Mouse (Mus musculus) lung, postnatal 25 days (tissue): ENCODE measurements around the gene Akt3.

Experiments
- DNase-seq: peaks from one replicate; pipeline ENCODE4 v3.0.0; 2022; ENCODE audit warnings: low spot score

Akt3 gene

DNA sequence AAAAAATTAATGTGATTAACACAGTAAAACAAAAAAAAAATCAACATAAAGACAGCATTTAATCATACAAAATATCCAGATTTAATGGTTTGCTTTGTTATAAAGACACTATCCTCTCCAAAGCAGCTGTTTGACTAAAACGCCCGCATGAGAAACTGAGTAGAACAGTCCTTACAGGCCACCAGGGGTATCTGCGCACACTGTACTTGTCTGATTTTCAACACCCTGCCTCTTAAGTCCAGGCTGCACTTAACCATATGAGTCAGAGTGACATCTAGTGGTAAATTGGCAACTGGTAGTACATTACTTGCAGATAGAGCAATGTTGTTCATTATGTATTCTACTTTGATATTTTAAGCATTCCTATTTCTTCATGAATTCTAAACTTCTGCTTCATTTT, 69.3 kb downstream of the Akt3 start:
- DNase-seq = peak; percentile 66

DNA sequence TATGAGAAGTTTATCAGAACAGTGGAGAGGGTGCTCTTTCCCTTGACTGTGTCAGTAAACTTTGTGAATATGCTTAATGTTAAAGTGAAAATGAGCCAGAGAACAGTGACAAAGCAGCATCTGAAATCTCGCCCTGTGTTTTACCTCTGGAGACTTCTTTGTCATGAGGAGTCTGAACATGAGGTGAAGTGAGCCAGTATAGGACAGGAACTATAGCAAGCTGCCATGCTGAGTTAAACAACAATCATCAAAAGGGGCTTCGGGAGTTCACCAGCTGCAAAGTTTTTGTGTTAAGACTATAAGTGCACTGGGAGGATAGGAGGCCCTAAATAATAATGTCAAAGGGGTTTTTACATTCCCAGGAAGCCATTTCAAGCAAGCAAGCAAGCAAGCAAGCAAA, 71.3 kb downstream of the Akt3 start:
- DNase-seq = no peak

DNA sequence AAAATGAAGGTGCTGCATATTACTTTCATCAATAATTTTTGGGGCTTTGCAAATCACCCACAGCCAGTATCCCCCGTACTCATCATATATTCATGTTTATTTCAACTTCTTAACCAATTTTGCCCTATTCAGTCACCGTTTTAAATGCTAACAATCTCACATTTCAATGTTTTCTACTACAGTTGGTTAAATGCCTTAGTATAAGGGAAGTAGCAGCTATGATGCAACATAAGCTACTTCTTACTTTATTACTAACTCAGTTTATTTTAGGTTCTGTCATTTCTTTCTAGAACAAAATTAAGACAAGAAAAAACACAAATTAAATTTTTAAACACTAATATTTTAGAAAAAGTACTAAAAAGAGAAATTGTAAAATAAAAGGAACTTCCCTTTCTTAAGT, 78.4 kb downstream of the Akt3 start:
- DNase-seq = no peak

DNA sequence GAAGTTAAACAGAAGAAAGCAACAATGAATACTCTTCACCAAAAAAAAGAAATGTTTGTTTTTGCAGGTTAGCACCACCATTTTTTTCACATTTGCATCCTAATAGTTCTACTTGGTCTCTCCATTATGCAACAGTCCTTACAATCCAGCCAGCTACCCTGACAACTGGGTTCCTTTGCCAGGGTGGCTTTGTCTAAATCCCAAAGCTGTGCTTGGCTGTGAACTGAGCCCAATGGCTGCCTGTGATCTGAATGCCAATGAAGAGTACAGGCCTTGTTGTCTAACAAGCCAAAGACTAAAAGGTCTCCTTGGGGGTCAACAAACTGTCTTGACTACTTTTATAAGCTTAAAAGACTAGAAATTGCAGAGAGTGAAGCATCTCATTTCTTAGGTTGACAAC, 82.6 kb downstream of the Akt3 start:
- no peak for DNase-seq

DNA sequence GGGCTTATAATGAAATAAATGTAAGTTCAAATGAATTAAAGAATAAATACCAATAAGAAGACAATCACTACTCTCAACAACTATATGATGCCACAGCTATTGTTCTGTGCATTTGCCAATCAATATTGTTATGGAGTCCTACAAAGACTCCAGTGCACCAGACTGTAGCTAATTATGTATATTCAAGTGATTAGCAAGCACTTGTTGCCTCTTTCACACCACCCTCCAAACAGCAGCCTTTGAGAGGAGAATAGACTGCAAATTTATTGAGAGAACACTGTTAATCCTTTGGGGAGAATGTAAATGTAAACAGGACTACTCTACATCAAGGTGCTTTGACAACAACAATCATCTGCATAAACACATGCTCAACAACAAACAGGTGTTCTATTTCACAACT, 86.7 kb downstream of the Akt3 start:
- DNase-seq = no peak

DNA sequence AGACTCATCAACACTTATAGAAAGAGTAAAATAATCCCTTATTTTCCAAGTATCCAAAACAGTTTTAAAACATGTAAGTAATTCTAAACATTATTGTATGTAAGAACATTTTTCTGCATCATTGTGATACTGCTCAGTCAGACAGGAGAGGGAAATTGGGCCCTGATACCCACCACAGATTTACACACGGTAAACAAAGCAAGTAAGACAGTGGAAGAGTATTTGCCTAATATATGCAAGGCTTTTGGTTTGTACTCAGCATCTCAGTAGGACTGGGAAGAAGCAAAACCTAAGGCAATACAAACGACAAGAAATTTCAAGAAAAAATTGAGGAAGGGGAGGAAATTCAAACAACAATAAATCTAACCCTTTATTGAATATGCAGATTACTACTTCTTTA, 92.2 kb downstream of the Akt3 start:
- DNase-seq = no peak

DNA sequence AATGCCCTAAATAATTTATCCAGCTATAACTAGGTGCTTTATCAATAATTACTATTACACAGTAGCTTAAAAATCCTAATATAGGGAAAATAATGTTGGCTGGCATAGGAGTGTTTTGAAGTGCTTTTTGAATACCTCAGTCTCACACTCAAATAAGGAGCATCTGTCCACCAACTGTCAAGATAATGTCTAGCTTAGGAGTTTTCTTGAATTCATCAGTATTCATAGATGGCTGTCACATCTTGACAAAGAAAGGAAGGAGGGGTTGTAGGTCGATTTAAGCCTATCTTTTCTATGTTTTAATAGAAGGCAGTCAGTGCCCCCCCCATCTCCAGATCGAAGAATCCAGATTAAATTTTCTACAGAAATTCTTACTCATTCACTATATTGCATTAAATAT, 92.7 kb downstream of the Akt3 start:
- no peak for DNase-seq

DNA sequence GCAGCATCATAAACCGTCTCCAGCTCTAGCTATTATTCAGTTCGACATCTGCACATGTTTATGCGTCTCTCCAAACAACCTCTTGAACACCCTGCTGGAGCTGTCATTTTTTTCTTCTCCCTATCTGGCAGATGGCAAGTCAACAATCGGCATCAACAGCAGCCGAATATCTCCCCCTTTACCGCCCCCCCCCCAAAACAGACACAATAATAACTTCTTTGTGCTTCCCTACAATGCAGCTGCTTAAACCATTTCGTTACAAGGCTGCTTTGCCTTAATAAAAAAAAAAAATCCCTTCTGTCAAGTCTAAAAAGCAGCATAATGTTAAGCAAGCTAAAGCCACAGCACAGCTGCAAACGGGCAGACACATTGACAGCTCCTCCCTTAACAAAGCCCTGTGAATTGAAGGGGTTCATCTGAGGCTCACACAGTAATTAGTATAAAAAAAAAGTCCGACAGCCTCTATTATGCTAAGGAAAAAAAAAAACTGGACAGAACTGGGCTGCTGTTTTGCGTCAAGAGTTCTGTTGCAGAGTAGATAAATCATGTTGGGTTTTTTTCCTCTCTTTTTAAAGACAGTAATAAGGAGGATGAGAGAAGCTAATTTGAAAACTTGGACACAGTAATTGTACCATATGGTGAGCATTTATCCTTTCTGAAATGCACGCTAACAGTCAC, 107.5 kb downstream of the Akt3 start:
- DNase-seq = no peak

DNA sequence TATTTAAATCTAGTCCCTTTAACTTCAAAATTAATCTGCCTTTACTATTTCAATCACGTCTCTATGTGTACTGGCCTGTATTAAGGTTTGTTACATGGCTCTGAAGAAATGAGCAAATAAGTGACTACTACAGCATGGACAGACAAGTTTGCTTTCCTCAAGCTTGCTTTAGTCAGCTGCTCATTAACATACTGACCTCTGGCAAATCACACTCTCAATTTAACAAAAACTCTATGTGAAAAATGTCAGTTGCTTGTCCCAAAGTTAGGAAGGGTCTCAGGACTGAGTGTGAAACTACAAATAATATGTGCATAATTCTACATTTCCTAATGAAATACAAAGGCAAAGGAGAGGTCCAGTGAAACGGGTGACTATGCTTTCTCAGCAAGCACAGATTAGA, 109.3 kb downstream of the Akt3 start:
- DNase-seq = no peak

DNA sequence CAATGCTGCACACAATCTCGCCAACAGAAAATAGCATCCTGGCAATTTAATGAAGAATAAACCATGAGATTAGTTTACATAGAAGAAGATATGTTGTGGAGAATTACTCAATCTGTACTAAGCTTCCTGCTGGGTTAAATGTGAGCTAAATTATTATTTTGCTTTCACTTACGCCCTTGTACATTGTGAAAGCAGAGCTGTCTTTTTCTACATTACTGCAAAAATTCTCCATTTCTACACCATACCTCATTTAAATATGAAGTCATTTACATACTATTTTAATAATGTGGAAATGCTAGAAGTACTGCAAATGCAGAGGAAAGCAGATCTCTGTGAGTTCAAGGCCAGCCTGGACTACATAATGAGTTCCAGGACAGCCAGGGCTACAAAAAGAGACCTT, 116.5 kb downstream of the Akt3 start:
- DNase-seq = no peak

DNA sequence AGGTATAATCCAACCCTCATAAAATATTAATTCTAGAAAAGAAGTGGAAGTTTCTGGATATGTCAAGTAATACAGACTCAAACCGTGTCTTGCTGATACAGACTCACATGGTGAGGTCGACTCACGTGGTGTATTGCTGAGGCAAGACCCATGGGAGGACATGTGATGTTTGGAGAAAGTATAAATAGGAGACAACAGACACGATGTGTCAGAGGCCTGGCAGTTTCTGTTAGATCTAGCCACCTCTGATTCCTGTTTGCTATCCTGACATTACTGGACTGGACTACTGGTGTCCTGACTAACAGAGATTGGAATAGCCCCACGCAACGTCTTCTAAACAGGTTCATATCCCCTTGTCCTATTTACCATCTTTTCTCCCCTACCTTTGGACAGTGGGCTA, 118.4 kb downstream of the Akt3 start:
- DNase-seq = no peak

DNA sequence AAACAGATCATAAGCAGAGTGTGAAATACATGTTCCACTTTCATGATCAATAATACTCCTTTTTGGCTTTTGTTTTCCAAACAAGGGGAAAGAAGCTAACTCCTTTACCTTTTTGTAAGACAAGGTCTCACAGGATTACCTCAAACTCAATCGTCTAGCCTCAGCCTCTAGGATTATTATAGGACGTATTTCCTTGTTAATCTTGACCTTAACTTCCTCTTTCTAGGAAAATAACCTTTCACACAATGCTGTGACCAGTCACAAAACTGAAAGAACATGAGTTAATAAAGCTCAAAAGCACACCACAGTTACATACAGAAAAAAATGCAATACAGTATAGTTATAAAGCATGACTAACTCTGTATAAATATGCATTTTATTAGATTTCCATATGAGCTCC, 126.5 kb downstream of the Akt3 start:
- no peak for DNase-seq

DNA sequence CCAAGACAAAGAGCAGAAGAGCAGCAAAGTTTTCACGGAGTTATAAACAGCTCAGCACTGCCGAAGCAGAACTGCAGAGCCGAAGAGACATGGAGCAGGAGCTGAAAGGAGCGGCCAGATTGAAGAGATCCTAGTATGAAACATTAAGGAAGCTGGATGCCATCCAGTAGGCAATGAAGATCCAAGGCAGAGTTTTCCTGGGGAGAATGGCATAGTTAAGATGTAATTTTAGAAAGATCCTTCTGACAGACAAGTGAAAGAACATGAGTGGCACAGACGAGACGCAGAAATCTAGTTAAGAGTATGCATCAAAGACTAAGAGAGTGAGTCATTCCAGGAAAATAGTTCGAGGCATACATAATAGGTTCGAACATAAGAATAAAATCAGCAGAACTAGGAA, 131.3 kb downstream of the Akt3 start:
- DNase-seq = no peak

DNA sequence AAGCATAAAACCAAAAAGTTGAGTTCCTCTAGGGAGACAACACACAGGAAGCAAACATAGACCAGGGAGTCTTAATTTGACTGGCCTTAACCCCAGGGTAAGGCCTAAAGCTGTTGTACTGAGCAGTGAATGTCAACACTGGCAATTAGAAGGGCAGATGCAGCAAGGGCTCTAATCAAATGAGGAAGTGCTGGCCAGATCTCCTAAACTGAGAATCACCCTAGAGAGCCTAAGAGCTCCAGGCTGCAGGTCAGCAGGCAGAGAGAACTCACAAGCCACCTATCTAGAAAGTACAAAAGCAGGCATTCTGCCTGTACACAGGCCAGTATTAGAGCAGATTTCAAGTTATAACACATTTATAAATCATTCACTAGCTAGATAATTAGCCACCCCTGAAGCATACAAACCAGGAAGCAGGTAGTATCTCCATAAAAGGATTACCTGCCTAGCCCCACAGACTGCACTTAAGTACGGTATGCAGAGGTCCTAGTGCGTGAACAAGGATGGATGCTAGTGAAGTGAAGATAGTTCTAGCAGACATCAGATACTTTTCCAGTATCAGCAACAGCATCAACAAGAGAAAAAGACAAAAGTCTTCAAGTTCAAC, 147.2 kb downstream of the Akt3 start:
- no peak for DNase-seq

DNA sequence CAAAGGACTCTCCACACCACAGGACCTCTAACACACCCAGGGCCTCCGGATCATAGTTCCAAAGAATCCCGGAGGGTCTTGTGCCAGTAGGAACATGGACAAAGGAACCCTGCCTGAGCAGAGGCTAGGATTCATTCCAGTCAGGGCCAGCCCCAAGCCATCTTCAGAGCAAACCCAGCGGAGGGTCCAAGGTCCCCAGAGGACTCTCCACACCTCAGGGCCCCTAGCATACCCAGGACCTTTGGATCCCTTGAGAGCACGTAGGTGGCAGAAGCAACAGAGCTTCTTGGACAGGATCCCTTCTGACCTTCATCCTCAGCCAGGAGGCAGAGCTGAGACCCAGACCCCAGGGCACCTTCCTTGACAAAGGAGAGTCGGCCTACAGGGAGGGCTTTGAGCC, 167.5 kb downstream of the Akt3 start:
- no peak for DNase-seq

DNA sequence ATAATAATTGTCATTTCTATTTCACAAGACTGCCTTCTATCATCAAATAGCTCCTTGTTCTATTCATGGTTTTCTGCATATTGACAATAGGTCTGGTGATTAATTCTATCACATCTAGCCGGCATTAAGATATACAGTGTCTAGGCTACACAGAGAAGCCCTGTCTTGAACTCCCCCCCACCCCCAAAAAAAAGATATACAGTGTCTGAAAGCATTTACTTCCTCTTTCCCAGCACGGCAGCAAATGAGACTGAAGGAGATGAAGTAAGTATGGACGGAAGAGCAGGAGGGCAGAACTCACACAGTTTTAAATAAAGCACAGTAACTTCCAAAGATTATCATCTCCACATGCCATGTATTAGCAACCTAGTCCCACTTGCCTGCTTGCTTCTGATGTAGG, 168.5 kb downstream of the Akt3 start:
- DNase-seq = no peak

DNA sequence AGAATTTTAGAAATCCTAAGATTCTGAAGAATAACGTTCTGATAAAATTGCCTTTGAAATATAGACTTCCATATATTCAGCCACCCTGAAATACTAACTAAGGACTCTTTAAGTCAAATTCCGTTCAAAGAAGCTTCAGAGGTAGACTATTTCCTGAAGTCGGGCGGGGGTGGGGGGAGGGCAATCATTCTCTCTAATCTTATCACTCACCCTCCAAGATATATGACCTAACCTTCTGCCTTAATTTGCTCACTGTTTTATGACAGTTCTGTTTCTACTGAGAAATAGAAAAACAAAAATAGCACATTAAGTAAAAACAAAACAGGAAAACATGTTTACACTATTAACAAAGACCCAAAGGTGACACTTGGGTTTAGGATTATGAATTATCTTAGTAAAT, 169.0 kb downstream of the Akt3 start:
- DNase-seq = no peak

DNA sequence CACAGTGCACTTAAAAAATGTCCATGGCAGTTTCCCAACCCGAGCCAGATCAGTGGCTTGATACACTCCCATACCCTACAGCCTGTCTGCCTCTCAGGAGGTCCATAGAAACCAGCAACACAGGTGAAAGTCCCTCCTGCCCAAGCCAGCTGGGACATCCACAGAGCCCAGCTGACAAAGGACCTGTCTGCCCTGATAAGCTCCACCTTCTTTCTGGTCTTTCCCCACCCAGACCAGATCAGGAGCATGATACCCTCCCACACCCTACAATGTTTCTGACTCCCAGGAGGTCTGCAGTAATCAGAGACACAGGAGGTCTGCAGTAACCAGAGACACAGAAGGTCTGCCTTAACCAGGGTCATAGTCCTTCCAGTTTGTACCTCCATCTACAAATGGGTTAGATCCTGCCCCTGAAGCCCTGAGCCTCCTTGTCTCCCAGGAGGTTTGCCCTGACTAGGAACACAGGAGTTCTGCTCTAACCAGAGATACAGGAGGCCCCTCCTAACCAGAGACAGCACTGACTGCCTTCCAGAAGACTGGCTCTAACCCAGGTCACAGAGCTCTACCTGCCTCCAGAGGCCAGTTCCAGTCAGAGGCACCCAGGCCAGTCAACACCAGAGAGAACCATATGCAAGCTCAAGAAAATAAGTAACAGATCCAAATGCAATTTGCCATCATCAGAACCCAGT, 175.9 kb downstream of the Akt3 start:
- DNase-seq = no peak

DNA sequence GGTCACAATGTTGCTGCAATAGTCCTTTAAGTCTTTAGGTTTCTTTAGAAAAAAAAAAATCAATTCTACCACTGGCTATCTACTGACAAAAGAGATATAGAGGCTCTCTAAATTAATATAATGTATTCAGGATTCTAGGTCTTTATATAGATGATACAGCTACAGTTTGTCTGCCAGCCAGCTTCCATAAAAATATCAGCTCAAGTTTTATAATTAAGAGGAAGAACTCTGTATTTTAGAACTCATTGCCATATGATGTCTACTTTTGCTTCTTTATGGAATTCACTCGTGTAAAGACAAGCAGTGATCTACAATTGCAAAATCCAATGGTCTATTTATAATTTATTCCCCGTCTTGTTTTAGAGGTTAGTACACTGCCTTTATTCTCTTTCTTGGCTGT, 188.8 kb downstream of the Akt3 start:
- no peak for DNase-seq

DNA sequence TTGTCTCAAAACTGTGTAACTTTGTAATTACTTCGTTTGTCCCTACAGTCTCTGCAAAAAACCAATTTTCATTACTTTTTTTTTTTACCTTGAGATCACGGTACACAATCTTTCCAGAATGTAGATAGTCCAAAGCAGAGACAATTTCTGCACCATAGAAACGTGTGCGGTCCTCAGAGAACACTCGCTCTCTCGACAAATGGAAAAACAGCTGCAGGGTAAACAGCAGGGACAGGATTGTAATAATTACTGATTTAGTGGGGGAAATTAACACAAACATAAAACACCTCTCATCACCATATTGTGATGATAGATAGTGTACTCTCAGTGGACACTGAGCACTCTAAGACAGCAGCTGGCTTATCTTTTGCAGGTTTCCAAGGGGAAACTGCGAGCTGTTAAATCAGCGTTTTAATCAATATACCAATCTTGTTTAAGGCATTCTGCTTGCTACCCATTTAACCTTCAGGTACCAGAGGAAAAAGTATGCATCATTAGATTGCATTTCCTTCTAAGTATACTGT, 190.8 kb downstream of the Akt3 start:
- no peak for DNase-seq

DNA sequence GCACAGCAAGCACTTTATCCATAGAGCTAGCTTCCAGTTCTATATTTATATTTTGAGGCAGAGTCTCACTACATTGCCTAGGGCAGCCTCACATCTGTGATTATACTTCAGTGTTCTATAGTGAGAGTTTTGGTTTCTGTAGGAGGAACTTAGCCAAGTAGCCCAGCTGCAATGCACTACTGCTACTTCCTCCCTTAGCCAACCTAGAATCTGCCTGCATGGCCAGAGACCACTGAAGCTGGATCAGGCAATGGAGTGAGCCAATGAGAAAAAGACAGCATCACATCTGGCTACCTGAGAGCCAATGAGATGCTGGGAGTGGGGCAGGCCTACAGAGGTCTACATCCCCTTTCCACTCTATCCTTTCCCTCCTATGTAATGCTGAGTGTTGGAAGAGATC, 192.3 kb downstream of the Akt3 start:
- DNase-seq = no peak

DNA sequence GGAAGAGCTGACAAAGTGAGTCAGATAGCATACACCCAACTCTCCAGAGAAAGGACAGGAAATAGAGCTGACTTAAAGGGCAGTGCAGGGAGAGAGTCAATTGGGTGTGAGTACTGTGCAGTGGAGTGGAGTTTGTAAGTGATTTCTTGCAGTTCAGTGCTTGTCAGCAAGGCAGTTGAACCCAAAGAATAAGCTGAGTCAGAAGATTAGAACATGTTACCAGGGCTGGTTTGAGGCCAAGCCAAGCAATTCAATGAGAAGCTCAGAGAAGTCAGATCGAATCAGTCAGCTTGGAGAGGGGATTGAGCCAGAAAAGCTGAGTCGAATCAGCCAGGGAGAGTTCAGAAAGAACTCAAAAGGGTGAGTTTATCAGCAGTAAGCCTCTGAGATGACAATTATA, 196.2 kb downstream of the Akt3 start:
- DNase-seq = no peak

DNA sequence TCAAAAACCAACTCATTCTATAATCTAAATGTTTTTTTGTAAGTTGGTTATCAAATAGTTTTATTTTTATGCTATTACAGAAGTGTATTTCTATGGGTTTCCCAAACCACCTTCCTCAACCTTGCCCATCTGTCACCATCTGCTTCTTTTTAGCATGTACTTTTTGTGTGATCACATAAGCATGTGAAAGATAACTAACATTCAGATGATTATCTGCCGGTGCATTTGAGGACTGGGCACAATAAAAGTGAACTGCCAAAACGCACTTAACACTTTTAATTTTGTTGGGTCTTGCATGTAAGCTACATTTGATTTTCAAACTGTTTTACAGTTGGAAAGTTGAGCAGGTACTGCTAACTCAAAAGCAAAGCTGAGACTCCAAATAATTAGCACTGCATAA, 203.1 kb downstream of the Akt3 start:
- no peak for DNase-seq
